Mouse (Mus musculus) hindbrain, embryonic 14.5 days (tissue): Measurements from ENCODE around the gene Ap4b1. TPM values are rescaled to one million over a fixed set of nuclear protein-coding genes. Genes with fewer than 3 reads are reported as not detected.
"Not testable (repeated sequence)": the region's sequence is repeated elsewhere in the genome, so short reads cannot be mapped to it uniquely, and the experiment has no call there.

Experiments
- ATAC-seq: fragments of 200-750 bp; cut with Nextera tagmentation; 2 replicates; pipeline ENCODE4 v1.8.0; 2017; ENCODE audit warnings: moderate number of reproducible peaks, mild to moderate bottlenecking, moderate TSS enrichment, moderate library complexity; ENCODE audit not compliant: low FRiP score
- DNase-seq: peaks from one replicate; pipeline ENCODE4 v3.0.0-alpha.2; 2015; ENCODE audit warnings: low spot score
- H3K27ac ChIP-seq: fragments of 300-500 bp; sonication (generic); 2 replicates; pipeline ENCODE4 v1.5.1; 2014; ENCODE audit warnings: mild to moderate bottlenecking, moderate library complexity
- H3K27me3 ChIP-seq: fragments of 300-500 bp; sonication (generic); 2 replicates; pipeline ENCODE4 v1.6.1; 2014; ENCODE audit warnings: mild to moderate bottlenecking, low read length, mixed read lengths; ENCODE audit not compliant: control insufficient read depth, insufficient read depth
- H3K36me3 ChIP-seq: fragments of 300-500 bp; sonication (generic); replicated peaks from 2 replicates; pipeline ENCODE4 v1.6.1; 2014; ENCODE audit not compliant: control insufficient read depth, insufficient read depth
- H3K4me1 ChIP-seq: fragments of 300-500 bp; sonication (generic); replicated peaks from 2 replicates; pipeline ENCODE4 v1.6.1; 2014; ENCODE audit warnings: antibody characterized with exemption, low read length, mixed read lengths; ENCODE audit not compliant: control insufficient read depth, insufficient read depth
- H3K4me2 ChIP-seq: fragments of 300-500 bp; sonication (generic); replicated peaks from 2 replicates; pipeline ENCODE4 v1.6.1; 2014; ENCODE audit warnings: mild to moderate bottlenecking, moderate library complexity
- H3K4me3 ChIP-seq: fragments of 300-500 bp; sonication (generic); replicated peaks from 2 replicates; pipeline ENCODE4 v1.5.1; 2014; ENCODE audit warnings: mild to moderate bottlenecking, low read length
- H3K9ac ChIP-seq: fragments of 300-500 bp; sonication (generic); 2 replicates; pipeline ENCODE4 v1.6.1; 2014
- H3K9me3 ChIP-seq: fragments of 300-500 bp; sonication (generic); 2 replicates; pipeline ENCODE4 v1.6.1; 2016; ENCODE audit warnings: low read length; ENCODE audit not compliant: control insufficient read depth
- WGBS: fragments of 180-500 bp; shearing (Covaris S2); extraction: QIAGEN DNeasy Blood & Tissue Kit; methylation state at CpG from one replicate; pipeline ENCODE4 v1.1.7; 2014; 5-methylcytosine and 5-hydroxymethylcytosine counted together
- polyA plus RNA-seq: library from polyadenylated mRNA; unstranded; fragments of >200 nt; fragmentation: Nextera tagmentation; extraction: Ambion mirVana; gene quantifications from 2 replicates; pipeline ENCODE4 v1.2.1, GENCODE M21; 2014

Gene Ap4b1
- polyA plus RNA-seq, 1 experiment from 2014 or later = 20.4 TPM

DNA sequence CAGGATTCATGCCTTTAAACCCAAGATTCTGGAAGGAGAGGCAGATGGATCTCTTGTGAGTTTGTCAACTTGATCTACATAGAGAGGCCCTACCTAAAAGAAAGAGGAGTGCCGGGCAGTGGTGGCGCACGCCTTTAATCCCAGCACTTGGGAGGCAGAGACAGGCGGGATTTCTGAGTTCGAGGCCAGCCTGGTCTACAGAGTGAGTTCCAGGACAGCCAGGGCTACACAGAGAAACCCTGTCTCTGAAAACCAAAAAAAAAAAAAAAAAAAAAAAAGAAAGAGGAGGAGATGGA, 17.3 kb upstream of the Ap4b1 start:
- Histone ChIP-seq H3K4me2 (peak overlapping the region; percentile 66), H3K4me3 (peak overlapping the region; percentile 90; the same call in 1 of the 2 replicates), H3K4me1 (peaks cover 20% of the 10 kb centered on the region), H3K9ac (peak overlapping the region; percentile 91)
- not testable (repeated sequence) for H3K27ac ChIP-seq, H3K36me3 ChIP-seq, H3K9me3 ChIP-seq, H3K27me3 ChIP-seq, DNase-seq, ATAC-seq
- WGBS = 80% methylated on average over 5 of the region's 5 CpGs

DNA sequence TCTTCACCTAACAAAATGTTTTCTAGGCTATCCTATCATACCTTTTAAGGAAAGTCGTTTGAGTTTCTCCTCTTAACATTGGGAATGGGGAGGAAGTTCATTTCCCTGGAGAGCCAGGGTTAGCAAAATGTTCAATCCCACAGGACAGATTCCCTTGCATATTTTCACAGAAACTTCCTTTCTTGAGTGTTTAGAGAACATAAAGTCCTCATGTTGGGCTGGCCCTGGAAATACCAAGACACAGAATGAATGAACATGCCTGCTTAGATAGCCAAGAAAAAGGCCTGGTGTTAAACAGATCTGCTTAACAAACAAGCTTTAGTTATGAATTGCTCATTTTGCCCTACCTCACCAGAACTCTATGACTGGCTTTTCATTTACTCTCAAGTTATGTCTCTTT, 16.8 kb upstream of the Ap4b1 start:
- H3K9ac ChIP-seq = no peak overlapping the region
- DNase-seq = no peak
- peaks cover 20% of the 10 kb centered on the region for H3K4me1 ChIP-seq
- H3K4me2 ChIP-seq = no peak overlapping the region
- ATAC-seq = no peak
- H3K9me3 ChIP-seq = no peaks in the 10 kb centered on the region
- no peak overlapping the region for H3K27ac ChIP-seq
- no peaks in the 10 kb centered on the region for H3K27me3 ChIP-seq
- no peaks in the 10 kb centered on the region for H3K36me3 ChIP-seq
- no peak overlapping the region for H3K4me3 ChIP-seq
- 79% methylated on average over 1 of the region's 1 CpGs for WGBS

DNA sequence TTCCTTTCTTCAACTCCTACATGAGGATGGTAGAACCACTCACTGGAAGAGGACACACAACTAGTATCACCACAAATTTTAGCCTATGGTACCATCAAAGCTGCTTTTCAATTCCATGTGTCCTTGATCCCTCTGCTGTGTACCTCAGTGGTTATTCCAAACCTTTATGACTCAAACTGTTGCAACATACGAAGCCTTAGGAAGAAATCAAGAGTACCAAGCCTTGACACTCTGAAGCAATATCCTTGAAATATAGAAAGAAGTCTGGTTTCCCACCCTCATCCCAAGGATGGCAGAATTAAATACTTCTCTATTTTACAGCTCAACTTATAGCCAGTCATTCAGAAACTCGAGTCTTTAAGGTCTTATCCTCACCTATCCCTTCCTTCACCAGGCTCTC, 12.9 kb upstream of the Ap4b1 start:
- Histone ChIP-seq H3K9ac (no peak overlapping the region), H3K27me3 (no peaks in the 10 kb centered on the region), H3K9me3 (no peaks in the 10 kb centered on the region), H3K27ac (no peak overlapping the region), H3K36me3 (no peaks in the 10 kb centered on the region), H3K4me2 (no peak overlapping the region), H3K4me1 (no peaks in the 10 kb centered on the region), H3K4me3 (no peak overlapping the region)
- ATAC-seq (no peak), DNase-seq (no peak)
- 69% methylated on average over 2 of the region's 2 CpGs for WGBS

DNA sequence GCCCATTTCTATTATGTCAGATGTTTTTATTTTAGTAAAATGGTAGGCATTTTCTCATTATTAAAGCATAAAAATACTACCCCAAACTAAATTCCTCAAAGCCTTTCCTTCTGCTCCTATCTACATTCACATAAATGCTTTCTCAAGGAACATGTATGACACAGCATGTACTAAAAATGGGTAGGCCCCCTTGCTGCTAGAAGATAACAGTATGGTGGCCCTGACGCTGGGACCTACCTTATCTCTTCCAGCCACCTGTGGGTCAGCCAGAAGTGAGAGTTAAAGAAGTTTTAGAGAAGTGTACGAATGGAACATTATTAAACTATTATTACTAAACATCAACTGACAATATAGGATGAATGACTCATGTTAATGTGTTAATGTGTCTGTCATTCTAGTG, 9.8 kb upstream of the Ap4b1 start:
- Histone ChIP-seq H3K9ac (no peak overlapping the region), H3K4me3 (no peak overlapping the region), H3K4me1 (no peaks in the 10 kb centered on the region), H3K27ac (no peak overlapping the region), H3K4me2 (no peak overlapping the region), H3K36me3 (peaks cover 26% of the 10 kb centered on the region), H3K9me3 (no peaks in the 10 kb centered on the region), H3K27me3 (no peaks in the 10 kb centered on the region)
- ATAC-seq (no peak), DNase-seq (no peak)
- 79% methylated on average over 2 of the region's 2 CpGs for WGBS

DNA sequence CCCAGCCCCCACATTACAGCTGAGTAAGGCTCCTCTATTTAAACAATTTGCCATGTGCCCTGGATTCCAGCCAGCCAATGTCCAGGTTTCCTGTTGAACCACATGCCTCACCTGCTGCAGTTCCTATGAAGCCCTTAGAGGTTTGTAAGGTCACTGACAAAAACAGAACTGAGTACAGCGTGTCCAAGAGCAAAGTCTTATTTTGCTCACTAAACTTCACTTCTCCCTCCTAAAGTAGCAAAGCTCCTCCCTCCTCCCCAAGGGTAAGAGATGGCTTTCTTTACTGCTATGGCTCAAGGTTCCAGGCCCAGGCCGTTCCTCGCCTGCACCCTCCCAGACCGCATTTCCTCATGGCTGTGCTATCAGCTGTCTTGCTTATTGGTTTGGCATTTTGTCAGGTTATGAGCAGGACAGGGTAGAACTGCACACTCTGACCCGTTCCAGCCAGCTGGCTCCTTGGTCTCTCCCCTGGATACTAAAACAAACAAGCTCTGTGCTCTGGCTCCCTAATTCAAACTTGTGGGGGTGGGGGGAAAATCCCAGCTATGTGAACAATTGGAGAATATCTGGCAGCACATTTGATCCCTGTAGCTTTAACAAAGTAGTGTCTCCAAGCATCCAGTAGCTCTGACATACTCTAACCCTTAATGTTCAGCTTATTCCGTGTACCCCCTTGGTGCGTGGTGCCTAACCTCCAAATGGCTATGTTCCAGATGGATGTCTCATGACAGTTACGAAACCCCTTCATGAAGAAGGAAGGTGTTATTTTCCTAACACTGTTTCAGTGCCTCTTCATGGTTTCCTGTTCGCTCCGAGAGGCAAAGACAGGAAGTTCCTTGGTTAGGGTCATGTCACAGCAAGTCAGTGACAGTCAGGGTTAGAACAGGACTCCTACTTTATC, 7.4 kb upstream of the Ap4b1 start:
- Histone ChIP-seq H3K4me1 (no peaks in the 10 kb centered on the region), H3K36me3 (peaks cover 38% of the 10 kb centered on the region), H3K9ac (no peak overlapping the region), H3K27ac (no peak overlapping the region), H3K4me3 (no peak overlapping the region), H3K9me3 (no peaks in the 10 kb centered on the region), H3K4me2 (no peak overlapping the region), H3K27me3 (no peaks in the 10 kb centered on the region)
- no peak for DNase-seq
- ATAC-seq = no peak
- WGBS = 79% methylated on average over 10 of the region's 10 CpGs

DNA sequence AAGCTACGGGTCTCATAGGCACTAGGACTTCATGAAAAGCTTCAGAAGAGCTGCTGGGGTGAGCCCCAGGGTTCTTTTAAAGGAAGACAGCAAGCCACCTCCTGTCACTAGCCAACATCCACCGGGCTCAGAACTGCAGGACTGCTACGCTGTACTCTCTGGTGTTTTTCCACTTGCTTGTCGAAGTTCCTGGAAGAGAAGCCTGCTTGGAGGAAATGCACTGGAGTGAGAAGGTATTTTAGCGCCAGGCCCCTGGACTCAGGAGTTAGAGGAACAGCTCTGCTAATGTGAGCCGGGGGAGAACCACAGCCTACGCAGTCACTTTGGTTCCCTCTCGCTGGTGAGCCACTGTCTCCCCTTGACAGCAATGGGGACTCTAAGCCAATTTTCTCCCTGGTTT, 6.5 kb upstream of the Ap4b1 start:
- ATAC-seq (no peak), DNase-seq (no peak)
- Histone ChIP-seq H3K4me2 (no peak overlapping the region), H3K36me3 (peaks cover 38% of the 10 kb centered on the region), H3K27ac (no peak overlapping the region), H3K9me3 (no peaks in the 10 kb centered on the region), H3K27me3 (no peaks in the 10 kb centered on the region), H3K4me3 (no peak overlapping the region), H3K9ac (no peak overlapping the region), H3K4me1 (peaks cover under 1% of the 10 kb centered on the region; the same call in 1 of the 2 replicates)
- WGBS = 92% methylated on average over 8 of the region's 8 CpGs

DNA sequence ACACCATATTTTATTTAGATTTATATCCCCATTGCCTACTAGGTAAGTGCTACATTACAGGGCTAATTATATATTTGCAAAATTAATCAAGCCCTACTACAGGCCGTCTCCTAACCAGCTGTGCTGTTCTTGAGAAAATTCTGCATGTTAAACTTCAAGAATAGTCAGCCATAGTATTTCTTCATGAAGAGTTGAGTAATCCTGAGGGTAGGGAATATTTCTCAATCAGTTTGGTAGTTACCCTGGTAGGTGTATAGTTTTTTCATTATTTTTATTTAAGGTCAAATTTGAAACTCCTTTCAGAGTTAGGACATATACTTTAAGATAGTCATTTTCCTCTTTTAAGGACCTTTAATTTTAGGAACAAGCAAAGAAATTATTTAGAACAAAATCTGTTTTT, 3.6 kb upstream of the Ap4b1 start:
- Histone ChIP-seq H3K27me3 (no peaks in the 10 kb centered on the region), H3K27ac (no peak overlapping the region), H3K4me3 (no peak overlapping the region), H3K36me3 (peaks cover 38% of the 10 kb centered on the region), H3K9ac (no peak overlapping the region), H3K9me3 (no peaks in the 10 kb centered on the region), H3K4me2 (no peak overlapping the region), H3K4me1 (peaks cover 15% of the 10 kb centered on the region)
- DNase-seq (no peak), ATAC-seq (no peak)
- WGBS = 90% methylated on average over 1 of the region's 1 CpGs

DNA sequence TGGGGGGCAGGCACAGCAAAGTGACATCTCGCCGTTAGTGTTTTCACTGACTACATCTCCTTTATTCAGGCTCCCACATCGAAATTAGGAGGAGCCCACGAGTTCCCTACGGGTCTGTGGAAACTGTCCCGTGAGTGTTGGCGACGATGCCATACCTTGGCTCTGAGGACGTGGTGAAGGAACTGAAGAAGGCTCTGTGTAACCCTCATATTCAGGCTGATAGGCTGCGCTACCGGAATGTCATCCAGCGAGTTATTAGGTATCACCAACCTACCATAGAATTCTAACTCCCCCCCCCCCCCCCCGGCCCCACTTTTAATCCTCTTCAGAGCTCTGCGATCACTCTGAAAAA, 455 bp downstream of the Ap4b1 start:
- Histone ChIP-seq H3K27me3 (no peaks in the 10 kb centered on the region), H3K4me1 (peaks cover 15% of the 10 kb centered on the region), H3K4me3 (peak overlapping the region; percentile 67), H3K9ac (peak overlapping the region; percentile 82), H3K27ac (peak overlapping the region; percentile 86), H3K4me2 (peak overlapping the region; percentile 68), H3K36me3 (peaks cover 21% of the 10 kb centered on the region), H3K9me3 (no peaks in the 10 kb centered on the region)
- ATAC-seq (peak; percentile 64), DNase-seq (no peak)
- WGBS = 3% methylated on average over 14 of the region's 14 CpGs

DNA sequence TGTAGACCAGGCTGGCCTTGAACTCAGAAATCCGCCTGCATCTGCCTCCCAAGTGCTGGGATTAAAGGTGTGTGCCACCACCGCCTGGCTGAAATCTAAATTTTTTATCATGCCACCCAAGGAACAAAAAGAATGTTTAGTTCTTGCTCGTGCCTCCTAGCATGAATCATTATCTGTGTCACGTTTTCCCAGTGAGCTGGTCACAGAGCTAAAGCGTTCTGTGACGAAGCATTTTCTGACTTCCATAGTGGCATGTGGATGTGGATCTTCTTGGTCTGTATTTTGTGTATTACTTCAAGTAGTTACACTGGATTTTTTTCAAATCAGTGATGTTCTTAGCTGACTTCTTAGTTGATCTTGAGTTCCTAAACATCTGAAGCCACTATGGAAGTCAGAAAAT, 1.6 kb downstream of the Ap4b1 start:
- no peak overlapping the region for H3K4me2 ChIP-seq
- H3K9ac ChIP-seq = no peak overlapping the region
- WGBS = 93% methylated on average over 6 of the region's 6 CpGs
- H3K27me3 ChIP-seq = no peaks in the 10 kb centered on the region
- H3K27ac ChIP-seq = no peak overlapping the region
- peaks cover 21% of the 10 kb centered on the region for H3K36me3 ChIP-seq
- no peaks in the 10 kb centered on the region for H3K9me3 ChIP-seq
- ATAC-seq = no peak
- H3K4me1 ChIP-seq = peaks cover 15% of the 10 kb centered on the region
- H3K4me3 ChIP-seq = no peak overlapping the region
- DNase-seq = no peak

DNA sequence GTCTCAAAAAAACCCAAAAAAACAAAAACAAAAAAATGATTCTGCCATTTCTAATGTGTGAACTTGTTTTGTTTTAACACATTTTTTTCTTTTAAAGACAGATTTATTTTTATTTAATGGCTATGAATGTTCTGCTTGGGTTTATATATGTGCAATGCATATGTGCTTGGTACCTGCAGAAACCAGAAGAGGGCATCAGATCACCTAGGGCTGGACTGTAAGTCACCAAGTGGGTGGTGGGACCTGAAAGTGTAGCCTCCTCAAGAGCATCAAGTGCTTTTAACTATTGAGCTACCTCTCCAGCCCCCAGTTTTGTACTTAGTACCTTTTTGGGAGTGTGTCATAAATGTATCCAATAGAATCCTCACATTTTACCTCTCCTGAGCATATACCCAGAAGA, 18.2 kb downstream of the Ap4b1 start:
- Histone ChIP-seq H3K27ac (no peak overlapping the region), H3K36me3 (peaks cover 8% of the 10 kb centered on the region; the same call in 1 of the 2 replicates), H3K4me3 (no peak overlapping the region), H3K9me3 (no peaks in the 10 kb centered on the region), H3K9ac (no peak overlapping the region), H3K4me1 (no peaks in the 10 kb centered on the region), H3K4me2 (no peak overlapping the region), H3K27me3 (no peaks in the 10 kb centered on the region)
- no peak for ATAC-seq
- no peak for DNase-seq
